Mouse (Mus musculus): ENCODE measurements at regions not wholly inside any gene's neighbourhood (a gene's known extent, or its start where the extent isn't known, plus 50 kb on each side); places are given as distances from the start of the nearest gene placed in this dataset.
A peak's percentile ranks its signal among the peaks of the same experiment; 100 is the strongest.

- DNase-seq = no peak
Measured at GRCm38 (mm10) chr12:26885831-26886634, 417.0 kb downstream of the Cmpk2 start.

- no peak for DNase-seq
Measured at GRCm38 (mm10) chr12:26885083-26885482, 416.1 kb downstream of the Cmpk2 start.

- DNase-seq = no peak
Measured at GRCm38 (mm10) chr12:26884156-26884555, 415.2 kb downstream of the Cmpk2 start.

GRCm38 (mm10) chr12:26877691-26878121 is 408.7 kb downstream of the Cmpk2 start:
- DNase-seq = no peak

GRCm38 (mm10) chr12:26877284-26877683 is 408.3 kb downstream of the Cmpk2 start:
- no peak for DNase-seq

- no peak for DNase-seq
Measured at GRCm38 (mm10) chr12:26872466-26872865, 403.5 kb downstream of the Cmpk2 start.

- no peak for DNase-seq
Measured at GRCm38 (mm10) chr12:26867731-26868130, 398.7 kb downstream of the Cmpk2 start.

- DNase-seq = peak; percentile 15
Measured at GRCm38 (mm10) chr12:26855091-26855516, 386.1 kb downstream of the Cmpk2 start.

- DNase-seq = no peak
Measured at GRCm38 (mm10) chr12:26844917-26845316, 375.9 kb downstream of the Cmpk2 start.

GRCm38 (mm10) chr12:26842696-26843095 is 373.7 kb downstream of the Cmpk2 start:
- DNase-seq = no peak

- DNase-seq = no peak
Measured at GRCm38 (mm10) chr12:26821257-26821968, 352.4 kb downstream of the Cmpk2 start.

- no peak for DNase-seq
Measured at GRCm38 (mm10) chr12:26817866-26818265, 348.9 kb downstream of the Cmpk2 start.

- DNase-seq = no peak
Measured at GRCm38 (mm10) chr12:26815771-26816170, 346.8 kb downstream of the Cmpk2 start.

GRCm38 (mm10) chr12:26810565-26811177 is 341.7 kb downstream of the Cmpk2 start:
- no peak for DNase-seq

- DNase-seq = no peak
Measured at GRCm38 (mm10) chr12:26809670-26810069, 340.7 kb downstream of the Cmpk2 start.

GRCm38 (mm10) chr12:26802542-26802941 is 333.5 kb downstream of the Cmpk2 start:
- DNase-seq = no peak

GRCm38 (mm10) chr12:26799310-26799709 is 330.3 kb downstream of the Cmpk2 start:
- DNase-seq = no peak

- no peak for DNase-seq
Measured at GRCm38 (mm10) chr12:26796367-26796766, 327.4 kb downstream of the Cmpk2 start.

- no peak for DNase-seq
Measured at GRCm38 (mm10) chr12:26789336-26789846, 320.4 kb downstream of the Cmpk2 start.

- DNase-seq = no peak
Measured at GRCm38 (mm10) chr12:26785550-26785949, 316.5 kb downstream of the Cmpk2 start.

- DNase-seq = no peak
Measured at GRCm38 (mm10) chr12:26784426-26784825, 315.4 kb downstream of the Cmpk2 start.

GRCm38 (mm10) chr12:26783800-26784199 is 314.8 kb downstream of the Cmpk2 start:
- DNase-seq = no peak

GRCm38 (mm10) chr12:26781537-26781936 is 312.5 kb downstream of the Cmpk2 start:
- DNase-seq = no peak

Measured in lung, postnatal 36 days (tissue).